Mouse (Mus musculus): ENCODE data around the gene Cpeb1.
"Not testable (repeated sequence)": the region's sequence is repeated elsewhere in the genome, so short reads cannot be mapped to it uniquely, and the experiment has no call there.

Cpeb1 gene

GRCm38 (mm10) chr7:81455155-81455651, at the start of gene Cpeb1:
Gene Cpeb1 (minus strand): TSS chr7:81455465.
- peak; percentile 81 for DNase-seq

- DNase-seq = no peak
These were observed 45.8 kb upstream of the Cpeb1 start for GRCm38 (mm10) chr7:81501050-81501449.

GRCm38 (mm10) chr7:81498181-81498580, 42.9 kb upstream of the Cpeb1 start, which contains the start of gene BC048679:
Gene BC048679 (minus strand): TSS chr7:81498281.
- no peak for DNase-seq

- no peak for DNase-seq
These were observed 41.9 kb upstream of the Cpeb1 start for GRCm38 (mm10) chr7:81497171-81497570.

- peak; percentile 48 for DNase-seq
These were observed 38.2 kb upstream of the Cpeb1 start, which contains the start of gene Ap3b2 for GRCm38 (mm10) chr7:81493331-81494021. Gene Ap3b2 (minus strand): TSS chr7:81493925.

- DNase-seq = no peak
These were observed 37.4 kb upstream of the Cpeb1 start for GRCm38 (mm10) chr7:81492628-81493027.

GRCm38 (mm10) chr7:81489649-81490048, 34.4 kb upstream of the Cpeb1 start:
- DNase-seq = no peak

GRCm38 (mm10) chr7:81480800-81481199, 25.5 kb upstream of the Cpeb1 start:
- no peak for DNase-seq

GRCm38 (mm10) chr7:81479531-81480090, 24.3 kb upstream of the Cpeb1 start:
- DNase-seq = no peak

GRCm38 (mm10) chr7:81478261-81478660, 23.0 kb upstream of the Cpeb1 start:
- not testable (repeated sequence) for DNase-seq

- DNase-seq = no peak
These were observed 21.6 kb upstream of the Cpeb1 start for GRCm38 (mm10) chr7:81476833-81477232.

- peak; percentile 27 for DNase-seq
These were observed 20.0 kb upstream of the Cpeb1 start for GRCm38 (mm10) chr7:81475221-81475620.

- DNase-seq = no peak
These were observed 9.7 kb upstream of the Cpeb1 start for GRCm38 (mm10) chr7:81464906-81465450.

GRCm38 (mm10) chr7:81464116-81464515, 8.9 kb upstream of the Cpeb1 start:
- DNase-seq = no peak

GRCm38 (mm10) chr7:81462815-81463214, 7.5 kb upstream of the Cpeb1 start:
- DNase-seq = no peak

GRCm38 (mm10) chr7:81454331-81455039, 780 bp downstream of the Cpeb1 start:
- DNase-seq = peak; percentile 76

GRCm38 (mm10) chr7:81453443-81454274, 1.6 kb downstream of the Cpeb1 start:
- DNase-seq = peak; percentile 37

- peak; percentile 65 for DNase-seq
These were observed 2.3 kb downstream of the Cpeb1 start for GRCm38 (mm10) chr7:81452971-81453441.

- no peak for DNase-seq
These were observed 56.3 kb downstream of the Cpeb1 start for GRCm38 (mm10) chr7:81398957-81399356.

- no peak for DNase-seq
These were observed 75.9 kb downstream of the Cpeb1 start for GRCm38 (mm10) chr7:81379363-81379762.

GRCm38 (mm10) chr7:81372337-81372920, 82.8 kb downstream of the Cpeb1 start:
- DNase-seq = peak; percentile 91

GRCm38 (mm10) chr7:81371811-81372210, 83.5 kb downstream of the Cpeb1 start:
- DNase-seq = no peak
